Mouse (Mus musculus): ENCODE measurements around the gene 1700008O03Rik. TPM values are rescaled to one million over a fixed set of nuclear protein-coding genes. Genes with fewer than 3 reads are reported as not detected.

1700008O03Rik gene
- polyA plus RNA-seq, 1 experiment from 2014 or later: 1.0 TPM

GRCm38 (mm10) chr7:44405346-44406014 is 19.9 kb upstream of the 1700008O03Rik start:
- Histone ChIP-seq H3K27ac (no peak overlapping the region), H3K27me3 (replicated peaks) (peaks cover 6% of the 10 kb centered on the region; the same call in 1 of the 2 replicates), H3K9me3 (no peaks in the 10 kb centered on the region), H3K4me2 (replicated peaks) (peak overlapping the region; percentile 61), H3K36me3 (no peaks in the 10 kb centered on the region), H3K4me3 (peak overlapping the region; percentile 32), H3K4me1 (no peaks in the 10 kb centered on the region), H3K9ac (no peak overlapping the region)
- WGBS: 3% methylated on average over 27 of the region's 27 CpGs
- ATAC-seq (ENCODE audit: low FRiP score, low read depth): peak; percentile 98

DNA sequence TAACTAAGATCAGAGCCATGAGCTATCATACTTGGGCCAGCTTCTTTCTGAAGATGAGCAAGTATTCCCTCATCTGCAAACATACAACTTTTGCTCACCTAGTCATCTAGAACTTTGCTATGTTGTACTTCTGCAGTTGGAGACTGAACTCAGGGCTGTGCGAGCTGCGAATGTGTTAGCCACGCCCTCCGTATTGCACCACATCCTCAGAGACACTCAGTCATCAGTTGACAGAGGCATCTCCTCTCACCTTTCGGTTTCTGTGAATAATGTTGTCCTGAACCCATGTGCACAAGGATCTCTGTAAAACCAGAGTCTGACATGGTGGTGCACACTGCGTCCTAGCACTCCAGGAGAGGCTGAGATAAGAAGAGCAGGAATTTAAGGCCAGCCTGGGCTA is 16.1 kb upstream of the 1700008O03Rik start:
- H3K4me1 ChIP-seq: no peaks in the 10 kb centered on the region
- H3K4me3 ChIP-seq: no peak overlapping the region
- H3K4me2 ChIP-seq (replicated peaks): no peak overlapping the region
- H3K27ac ChIP-seq: no peak overlapping the region
- WGBS: 86% methylated on average over 6 of the region's 6 CpGs
- no peaks in the 10 kb centered on the region for H3K36me3 ChIP-seq
- no peaks in the 10 kb centered on the region for H3K9me3 ChIP-seq
- H3K9ac ChIP-seq: no peak overlapping the region
- no peak for ATAC-seq (ENCODE audit: low FRiP score, low read depth)
- H3K27me3 ChIP-seq (replicated peaks): peaks cover 2% of the 10 kb centered on the region; the same call in 1 of the 2 replicates

GRCm38 (mm10) chr7:44398570-44398969 is 12.9 kb upstream of the 1700008O03Rik start:
- Histone ChIP-seq H3K27ac (no peak overlapping the region), H3K9ac (no peak overlapping the region), H3K4me1 (no peaks in the 10 kb centered on the region), H3K9me3 (no peaks in the 10 kb centered on the region), H3K36me3 (no peaks in the 10 kb centered on the region), H3K27me3 (replicated peaks) (no peaks in the 10 kb centered on the region), H3K4me2 (replicated peaks) (no peak overlapping the region), H3K4me3 (no peak overlapping the region)
- ATAC-seq (ENCODE audit: low FRiP score, low read depth): peak; percentile 48
- 19% methylated on average over 3 of the region's 3 CpGs for WGBS

GRCm38 (mm10) chr7:44393284-44393683 is 7.7 kb upstream of the 1700008O03Rik start:
- 93% methylated on average over 17 of the region's 17 CpGs for WGBS

DNA sequence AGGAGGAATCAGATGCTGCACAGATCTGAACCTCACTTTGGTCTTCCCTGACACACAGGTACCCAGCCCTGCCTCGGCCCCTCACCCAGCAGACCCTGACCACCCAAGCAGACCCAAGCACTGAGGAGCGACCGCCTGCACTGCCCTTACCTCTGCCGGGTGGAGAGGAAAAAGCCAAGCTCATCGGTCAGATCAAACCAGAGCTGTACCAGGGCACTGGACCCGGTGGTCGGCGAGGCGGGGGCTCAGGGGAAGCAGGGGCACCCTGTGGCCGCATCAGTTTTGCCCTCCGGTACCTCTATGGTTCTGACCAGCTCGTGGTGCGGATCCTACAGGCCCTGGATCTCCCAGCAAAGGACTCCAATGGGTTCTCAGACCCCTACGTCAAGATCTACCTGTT is 6.7 kb upstream of the 1700008O03Rik start:
- 85% methylated on average over 14 of the region's 14 CpGs for WGBS
- Histone ChIP-seq H3K27ac (no peak overlapping the region), H3K9ac (no peak overlapping the region), H3K9me3 (no peaks in the 10 kb centered on the region), H3K4me1 (no peaks in the 10 kb centered on the region), H3K36me3 (no peaks in the 10 kb centered on the region), H3K4me3 (no peak overlapping the region), H3K27me3 (replicated peaks) (0 out of 2 replicates have a peak, but pooled peaks cover 5% of the 10 kb centered on the region), H3K4me2 (replicated peaks) (no peak overlapping the region)
- ATAC-seq (ENCODE audit: low FRiP score, low read depth): no peak

More at GRCm38 (mm10) chr7:44393284-44393683, 7.7 kb upstream of the 1700008O03Rik start:
- H3K27ac ChIP-seq: no peak overlapping the region
- no peak overlapping the region for H3K4me2 ChIP-seq (replicated peaks)
- no peaks in the 10 kb centered on the region for H3K4me1 ChIP-seq
- no peaks in the 10 kb centered on the region for H3K27me3 ChIP-seq (replicated peaks)
- no peaks in the 10 kb centered on the region for H3K9me3 ChIP-seq
- no peaks in the 10 kb centered on the region for H3K36me3 ChIP-seq
- H3K9ac ChIP-seq: no peak overlapping the region
- H3K4me3 ChIP-seq: no peak overlapping the region
- no peak for ATAC-seq (ENCODE audit: low FRiP score, low read depth)

- H3K4me1 ChIP-seq: no peaks in the 10 kb centered on the region
- H3K9me3 ChIP-seq: no peaks in the 10 kb centered on the region
- WGBS: 85% methylated on average over 4 of the region's 4 CpGs
- no peak overlapping the region for H3K27ac ChIP-seq
- H3K4me3 ChIP-seq: no peak overlapping the region
- no peak overlapping the region for H3K9ac ChIP-seq
- H3K27me3 ChIP-seq (replicated peaks): 0 out of 2 replicates have a peak, but pooled peaks cover 5% of the 10 kb centered on the region
- no peak for ATAC-seq (ENCODE audit: low FRiP score, low read depth)
- H3K36me3 ChIP-seq: no peaks in the 10 kb centered on the region
- H3K4me2 ChIP-seq (replicated peaks): no peak overlapping the region
Observed at GRCm38 (mm10) chr7:44391831-44392230, 6.2 kb upstream of the 1700008O03Rik start.

DNA sequence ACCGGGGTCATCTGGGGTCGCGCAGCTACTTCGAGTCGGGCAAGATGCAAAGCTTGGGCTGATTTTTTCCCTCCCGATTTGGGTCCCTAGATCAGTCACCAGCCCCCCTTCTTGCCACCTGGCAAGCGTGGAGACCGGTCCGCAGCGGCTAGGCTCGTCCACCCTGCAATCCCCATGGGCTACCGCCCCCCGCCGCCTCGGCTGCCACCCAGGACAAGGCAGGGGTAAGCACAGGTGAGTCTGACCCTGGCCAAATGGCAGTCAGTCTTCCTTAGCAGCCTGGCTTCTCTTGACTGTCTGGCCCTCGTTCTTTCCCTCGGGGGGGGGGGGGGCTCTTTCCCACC is 932 bp downstream of the 1700008O03Rik start:
- ATAC-seq (ENCODE audit: low FRiP score, low read depth): peak; percentile 76
- Histone ChIP-seq H3K4me2 (replicated peaks) (peak overlapping the region; percentile 94), H3K9ac (peak overlapping the region; percentile 56), H3K27ac (no peak overlapping the region), H3K4me3 (peak overlapping the region; percentile 47), H3K9me3 (no peaks in the 10 kb centered on the region), H3K36me3 (no peaks in the 10 kb centered on the region), H3K27me3 (replicated peaks) (peaks cover 15% of the 10 kb centered on the region), H3K4me1 (peaks cover 9% of the 10 kb centered on the region; the same call in 1 of the 2 replicates)
- WGBS: 1% methylated on average over 17 of the region's 17 CpGs

- H3K4me1 ChIP-seq: peaks cover 9% of the 10 kb centered on the region; the same call in 1 of the 2 replicates
- ATAC-seq (ENCODE audit: low FRiP score, low read depth): peak; percentile 88
- H3K27me3 ChIP-seq (replicated peaks): peaks cover 15% of the 10 kb centered on the region
- peak within 1 kb of the TSS; percentile 56 for H3K9ac ChIP-seq
- H3K36me3 ChIP-seq: no peaks in the 10 kb centered on the region
- H3K9me3 ChIP-seq: no peaks in the 10 kb centered on the region
- H3K27ac ChIP-seq: no peak within 1 kb of the TSS
- peak within 1 kb of the TSS; percentile 47 for H3K4me3 ChIP-seq
- peak within 1 kb of the TSS; percentile 94 for H3K4me2 ChIP-seq (replicated peaks)
- under 1% methylated on average over 31 of the region's 33 CpGs for WGBS
Observed at GRCm38 (mm10) chr7:44383980-44384715, 1.5 kb downstream of the 1700008O03Rik start, which contains the start of gene Syt3. Gene Syt3 (plus strand): TSS chr7:44384102.

GRCm38 (mm10) chr7:44382541-44382940 is 3.1 kb downstream of the 1700008O03Rik start:
- ATAC-seq (ENCODE audit: low FRiP score, low read depth): no peak
- no peaks in the 10 kb centered on the region for H3K36me3 ChIP-seq
- 75% methylated on average over 12 of the region's 12 CpGs for WGBS
- peaks cover 9% of the 10 kb centered on the region; the same call in 1 of the 2 replicates for H3K4me1 ChIP-seq
- H3K27me3 ChIP-seq (replicated peaks): peaks cover 10% of the 10 kb centered on the region
- no peaks in the 10 kb centered on the region for H3K9me3 ChIP-seq
- no peak overlapping the region for H3K4me2 ChIP-seq (replicated peaks)
- H3K9ac ChIP-seq: no peak overlapping the region
- no peak overlapping the region for H3K27ac ChIP-seq
- no peak overlapping the region for H3K4me3 ChIP-seq

DNA sequence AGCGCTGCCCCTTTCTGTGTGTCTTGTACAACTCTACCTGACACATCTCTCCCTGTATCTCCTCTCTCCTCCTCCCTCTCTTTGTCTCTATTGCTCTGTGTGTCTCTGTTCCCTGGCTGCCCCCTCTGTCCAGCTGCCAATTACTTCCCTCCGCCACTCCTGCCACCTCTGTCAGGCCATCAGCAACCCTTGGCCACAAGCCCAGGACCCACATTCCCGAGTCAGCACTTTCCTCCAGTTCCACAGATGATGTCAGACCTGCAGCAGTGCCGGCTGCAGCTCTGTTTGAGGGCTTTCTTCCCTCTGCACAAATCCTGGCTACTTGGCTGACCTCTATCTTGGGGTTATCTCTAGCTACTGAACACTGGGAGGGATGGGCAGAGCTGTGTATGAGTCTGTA is 7.3 kb downstream of the 1700008O03Rik start:
- Histone ChIP-seq H3K9ac (no peak overlapping the region), H3K36me3 (no peaks in the 10 kb centered on the region), H3K27me3 (replicated peaks) (no peaks in the 10 kb centered on the region), H3K4me1 (peaks cover 7% of the 10 kb centered on the region), H3K27ac (no peak overlapping the region), H3K4me3 (no peak overlapping the region), H3K9me3 (no peaks in the 10 kb centered on the region), H3K4me2 (replicated peaks) (no peak overlapping the region)
- WGBS: 68% methylated on average over 4 of the region's 4 CpGs
- ATAC-seq (ENCODE audit: low FRiP score, low read depth): no peak

DNA sequence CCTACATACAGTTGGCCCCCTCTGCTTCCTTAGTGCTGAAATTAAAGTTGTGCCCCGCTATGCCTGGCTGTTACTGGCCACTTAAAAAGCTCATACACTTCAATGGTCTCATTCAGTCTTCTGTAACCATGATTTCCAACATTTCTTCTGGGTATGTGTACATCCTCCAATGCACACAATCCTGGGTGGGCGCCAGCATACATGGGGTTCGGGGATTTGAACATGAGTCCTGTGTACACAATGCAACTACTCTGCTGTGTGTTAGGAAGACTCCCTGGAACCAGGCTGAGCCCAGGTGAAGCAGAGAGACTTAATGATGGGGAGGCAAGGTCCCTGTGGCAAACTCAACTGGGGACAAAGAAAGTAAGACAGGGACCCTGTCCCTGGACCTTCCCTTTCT is 9.8 kb downstream of the 1700008O03Rik start:
- H3K36me3 ChIP-seq: no peaks in the 10 kb centered on the region
- no peaks in the 10 kb centered on the region for H3K9me3 ChIP-seq
- peaks cover 7% of the 10 kb centered on the region for H3K4me1 ChIP-seq
- WGBS: 65% methylated on average over 3 of the region's 3 CpGs
- ATAC-seq (ENCODE audit: low FRiP score, low read depth): no peak
- no peak overlapping the region for H3K4me3 ChIP-seq
- H3K9ac ChIP-seq: no peak overlapping the region
- H3K4me2 ChIP-seq (replicated peaks): no peak overlapping the region
- H3K27me3 ChIP-seq (replicated peaks): no peaks in the 10 kb centered on the region
- H3K27ac ChIP-seq: no peak overlapping the region

DNA sequence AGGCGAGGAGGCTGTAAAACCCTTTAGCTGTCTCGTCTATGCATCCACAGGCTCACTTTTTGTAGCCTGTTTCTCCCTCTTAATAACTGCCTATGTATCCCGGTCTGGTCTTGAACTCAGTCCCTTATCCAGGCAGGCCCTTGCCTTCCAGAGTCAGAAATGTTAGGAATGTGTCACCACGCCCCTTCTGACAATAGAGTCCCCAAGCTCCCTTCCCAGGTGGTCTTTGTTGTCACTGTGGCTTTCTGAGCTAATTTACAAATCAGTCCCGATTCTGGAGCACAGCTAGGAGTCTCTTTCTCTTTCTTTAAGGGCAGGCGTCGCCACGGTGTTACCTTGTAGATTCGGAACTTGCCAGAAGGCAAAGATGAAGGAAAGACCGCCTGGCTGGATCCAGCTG is 10.4 kb downstream of the 1700008O03Rik start:
- no peaks in the 10 kb centered on the region for H3K36me3 ChIP-seq
- ATAC-seq (ENCODE audit: low FRiP score, low read depth): no peak
- no peak overlapping the region for H3K9ac ChIP-seq
- H3K27ac ChIP-seq: no peak overlapping the region
- no peaks in the 10 kb centered on the region for H3K27me3 ChIP-seq (replicated peaks)
- peak overlapping the region; percentile 50; the same call in 1 of the 2 replicates for H3K4me3 ChIP-seq
- 3% methylated on average over 10 of the region's 10 CpGs for WGBS
- H3K4me2 ChIP-seq (replicated peaks): peak overlapping the region; percentile 79
- peaks cover 7% of the 10 kb centered on the region for H3K4me1 ChIP-seq
- no peaks in the 10 kb centered on the region for H3K9me3 ChIP-seq

Data from neural tube, embryonic 12.5 days (tissue).